Mouse (Mus musculus): Measurements from ENCODE around the gene Lpcat4. TPM values are rescaled to one million over a fixed set of nuclear protein-coding genes. Genes with fewer than 3 reads are reported as not detected.

Gene Lpcat4
- polyA plus RNA-seq, 1 experiment from 2014 or later = 11.9 TPM

DNA sequence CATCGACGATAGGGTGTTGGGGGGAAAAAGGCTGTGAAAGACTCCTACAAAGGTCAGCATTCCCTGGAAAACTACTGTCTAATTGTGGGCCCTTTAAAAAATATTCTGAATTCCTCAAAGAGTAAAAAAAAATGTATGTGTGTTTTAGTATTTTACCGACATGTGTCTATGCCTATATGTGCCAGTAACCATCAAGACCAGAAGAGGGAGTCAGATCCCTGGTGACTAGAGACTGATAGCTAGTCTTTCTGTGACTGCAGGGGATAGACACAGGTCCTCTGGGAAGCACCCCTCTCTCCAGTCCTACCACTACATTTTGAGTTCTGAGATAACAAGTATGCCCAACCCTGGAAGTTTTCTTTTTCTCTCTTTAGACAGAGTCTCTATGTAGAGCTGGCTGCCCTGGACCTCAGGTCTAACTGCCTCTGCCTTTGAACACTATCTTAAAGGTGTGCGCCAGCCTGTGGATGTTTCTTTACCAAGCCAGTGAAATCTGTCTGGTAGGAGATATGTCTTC, 23.6 kb downstream of the Lpcat4 start:
- H3K9me3 ChIP-seq = no peaks in the 10 kb centered on the region
- no peaks in the 10 kb centered on the region for H3K27me3 ChIP-seq
- no peak for ATAC-seq (ENCODE audit: low FRiP score, low read depth)
- H3K9ac ChIP-seq (replicated peaks) = peak overlapping the region; percentile 65; the same call in 1 of the 2 replicates
- H3K4me1 ChIP-seq = peaks cover 25% of the 10 kb centered on the region
- WGBS = 37% methylated on average over 4 of the region's 4 CpGs
- no peaks in the 10 kb centered on the region for H3K36me3 ChIP-seq
- H3K4me3 ChIP-seq = peak overlapping the region; percentile 56
- H3K4me2 ChIP-seq (replicated peaks) = peak overlapping the region; percentile 57
- no peak overlapping the region for H3K27ac ChIP-seq (replicated peaks)

DNA sequence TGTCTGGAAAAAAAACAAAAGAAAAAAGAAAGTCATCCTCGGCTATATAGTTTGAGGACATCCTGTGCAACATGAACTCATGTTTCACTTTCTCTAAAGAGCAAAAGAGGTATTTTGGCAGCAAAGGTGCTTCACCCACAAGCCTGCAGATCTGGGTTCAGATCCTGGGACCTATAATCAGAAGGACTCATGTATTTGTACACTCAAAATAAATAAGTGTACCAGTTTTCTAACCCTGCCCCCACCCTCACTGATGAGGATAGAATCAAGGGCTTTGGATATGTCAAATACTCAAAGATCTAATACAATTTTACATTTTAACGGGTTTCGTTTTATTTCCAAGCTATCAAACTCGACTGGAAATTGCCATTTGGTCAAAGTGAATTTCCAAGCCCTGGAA, 25.1 kb downstream of the Lpcat4 start:
- no peaks in the 10 kb centered on the region for H3K27me3 ChIP-seq
- no peaks in the 10 kb centered on the region for H3K36me3 ChIP-seq
- H3K4me2 ChIP-seq (replicated peaks) = no peak overlapping the region
- H3K4me1 ChIP-seq = peaks cover 31% of the 10 kb centered on the region
- no peak for ATAC-seq (ENCODE audit: low FRiP score, low read depth)
- H3K4me3 ChIP-seq = no peak overlapping the region
- no peak overlapping the region for H3K27ac ChIP-seq (replicated peaks)
- H3K9me3 ChIP-seq = no peaks in the 10 kb centered on the region
- WGBS = 85% methylated on average over 4 of the region's 4 CpGs
- no peak overlapping the region for H3K9ac ChIP-seq (replicated peaks)

DNA sequence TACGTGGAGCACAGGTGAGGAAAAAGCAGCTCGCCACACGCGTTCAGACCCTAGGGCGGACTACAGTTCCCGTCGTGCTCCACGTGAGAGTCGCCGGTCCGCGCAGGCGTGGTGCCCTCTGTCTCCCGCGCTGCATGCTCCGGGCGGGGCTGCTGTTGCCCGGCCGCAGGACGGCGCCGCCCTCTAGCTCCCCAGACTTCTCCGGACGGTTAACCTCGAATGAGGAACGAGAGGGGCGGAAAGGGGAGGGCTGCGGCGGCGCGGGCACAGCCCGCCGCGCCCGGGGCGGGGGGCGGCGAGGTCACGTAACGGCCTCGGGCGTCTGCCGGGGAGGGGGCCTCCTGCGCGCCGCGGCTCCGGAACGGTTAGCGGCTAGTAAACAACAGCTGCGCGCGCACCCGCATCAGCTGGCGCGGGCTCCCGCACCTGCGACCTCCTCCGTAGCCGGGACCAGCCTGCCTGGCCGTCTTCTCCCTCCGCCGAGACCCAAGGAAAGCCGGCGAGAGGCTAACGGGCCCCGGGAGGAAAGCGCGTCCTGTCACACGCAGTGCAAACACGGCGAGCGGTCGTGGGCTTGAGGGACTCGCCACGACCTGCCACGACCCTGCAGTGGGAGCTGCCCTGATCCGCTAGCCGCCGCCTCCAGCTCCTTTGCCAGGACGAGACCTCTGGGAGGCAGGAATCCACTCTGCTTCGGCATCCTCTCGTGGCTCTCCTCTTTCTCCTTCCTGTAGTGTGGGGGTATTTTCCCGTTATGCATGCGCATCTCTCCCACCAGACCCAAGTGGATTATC, 26.4 kb downstream of the Lpcat4 start, which contains the start of gene Slc12a6:
Slc12a6 (plus strand) TSS at position 378 of the 794 bp plus-strand sequence.
- H3K36me3 ChIP-seq = no peaks in the 10 kb centered on the region
- peak; percentile 96 for ATAC-seq (ENCODE audit: low FRiP score, low read depth)
- peak within 1 kb of the TSS; percentile 95 for H3K27ac ChIP-seq (replicated peaks)
- peak within 1 kb of the TSS; percentile 92 for H3K4me2 ChIP-seq (replicated peaks)
- WGBS = under 1% methylated on average over 75 of the region's 85 CpGs
- H3K4me1 ChIP-seq = peaks cover 35% of the 10 kb centered on the region
- H3K27me3 ChIP-seq = no peaks in the 10 kb centered on the region
- H3K9me3 ChIP-seq = no peaks in the 10 kb centered on the region
- H3K4me3 ChIP-seq = peak within 1 kb of the TSS; percentile 79
- peak within 1 kb of the TSS; percentile 85 for H3K9ac ChIP-seq (replicated peaks)

DNA sequence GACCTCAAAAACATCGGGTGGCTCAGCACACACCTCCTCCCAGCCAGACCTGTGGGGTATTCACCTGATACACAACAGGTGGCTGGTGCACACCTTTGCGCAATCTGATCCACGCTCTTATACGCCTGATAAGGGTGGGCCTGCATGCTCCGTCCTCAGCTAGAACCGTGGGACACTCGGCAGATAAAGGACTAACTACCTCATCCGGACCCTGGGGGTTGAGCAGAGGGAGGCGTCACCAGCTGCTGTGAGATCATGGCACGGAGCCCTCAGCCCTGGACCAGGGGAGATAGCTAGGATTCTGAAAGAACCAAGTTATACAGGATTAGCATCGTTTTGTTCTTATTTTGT, 26.9 kb downstream of the Lpcat4 start, which contains the start of gene Gm21985:
Gm21985 (plus strand) TSS at position 73 of the 351 bp plus-strand sequence.
- H3K9ac ChIP-seq (replicated peaks) = peak within 1 kb of the TSS; percentile 85
- peak within 1 kb of the TSS; percentile 79 for H3K4me3 ChIP-seq
- peak; percentile 24 for ATAC-seq (ENCODE audit: low FRiP score, low read depth)
- H3K27ac ChIP-seq (replicated peaks) = peak within 1 kb of the TSS; percentile 95
- H3K4me2 ChIP-seq (replicated peaks) = peak within 1 kb of the TSS; percentile 92
- peaks cover 35% of the 10 kb centered on the region for H3K4me1 ChIP-seq
- no peaks in the 10 kb centered on the region for H3K27me3 ChIP-seq
- no peaks in the 10 kb centered on the region for H3K36me3 ChIP-seq
- WGBS = 2% methylated on average over 11 of the region's 11 CpGs
- no peaks in the 10 kb centered on the region for H3K9me3 ChIP-seq

DNA sequence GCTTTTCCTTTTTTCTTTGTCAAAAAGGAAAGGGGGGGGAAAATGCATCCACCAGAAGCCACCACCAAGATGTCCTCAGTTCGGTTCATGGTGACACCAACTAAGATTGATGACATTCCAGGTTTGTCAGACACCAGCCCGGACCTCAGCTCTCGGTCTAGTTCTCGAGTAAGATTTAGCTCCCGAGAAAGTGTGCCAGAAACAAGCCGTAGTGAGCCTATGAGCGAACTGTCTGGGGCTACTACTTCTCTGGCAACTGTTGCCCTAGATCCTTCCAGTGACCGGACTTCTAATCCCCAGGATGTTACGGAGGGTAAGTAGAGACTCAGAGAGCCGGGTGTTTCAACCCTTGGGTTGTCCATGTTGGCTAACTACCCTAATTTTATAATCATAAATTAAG, 27.5 kb downstream of the Lpcat4 start:
- Histone ChIP-seq H3K4me1 (peaks cover 35% of the 10 kb centered on the region), H3K27me3 (no peaks in the 10 kb centered on the region), H3K9me3 (no peaks in the 10 kb centered on the region), H3K27ac (replicated peaks) (no peak overlapping the region), H3K36me3 (no peaks in the 10 kb centered on the region), H3K9ac (replicated peaks) (peak overlapping the region; percentile 85; the same call in 1 of the 2 replicates), H3K4me3 (peak overlapping the region; percentile 79), H3K4me2 (replicated peaks) (peak overlapping the region; percentile 92)
- 62% methylated on average over 10 of the region's 10 CpGs for WGBS
- ATAC-seq (ENCODE audit: low FRiP score, low read depth) = no peak

DNA sequence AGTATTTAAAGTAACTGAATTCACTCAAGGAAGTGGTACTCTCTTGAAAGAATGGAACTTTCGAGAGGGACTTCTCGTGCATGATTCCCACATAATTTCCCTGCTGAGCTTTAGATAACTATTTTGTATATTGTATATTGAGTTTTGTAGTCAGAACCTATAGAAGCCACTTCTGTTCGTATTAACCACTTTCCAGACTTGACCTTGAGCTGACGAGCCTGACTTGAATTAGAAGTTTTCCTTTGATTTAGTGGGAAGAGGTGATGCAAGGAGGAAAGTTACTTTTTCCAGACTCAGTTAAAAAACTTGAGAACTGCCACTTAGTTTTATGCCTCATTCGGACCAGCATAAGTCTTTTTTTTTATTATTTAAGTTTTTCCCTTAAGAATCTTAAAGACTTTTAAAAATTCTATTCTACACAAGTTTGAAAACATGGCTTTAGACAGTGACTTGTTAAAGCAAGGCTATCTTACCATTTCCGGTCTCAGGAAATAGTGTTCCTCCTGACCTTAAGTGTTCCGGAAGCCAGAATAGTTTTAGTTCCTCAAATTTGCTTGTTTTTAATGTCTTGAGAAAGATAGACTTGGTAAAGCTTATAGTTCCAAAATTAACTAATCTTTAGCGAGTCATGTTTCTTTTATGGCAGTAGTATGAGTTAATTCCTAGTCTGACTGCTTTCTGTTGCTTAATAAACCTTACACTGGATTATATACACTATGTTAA, 28.4 kb downstream of the Lpcat4 start:
- no peak for ATAC-seq (ENCODE audit: low FRiP score, low read depth)
- H3K27ac ChIP-seq (replicated peaks) = no peak overlapping the region
- no peak overlapping the region for H3K4me3 ChIP-seq
- 85% methylated on average over 8 of the region's 8 CpGs for WGBS
- H3K4me1 ChIP-seq = peaks cover 33% of the 10 kb centered on the region
- H3K36me3 ChIP-seq = no peaks in the 10 kb centered on the region
- no peak overlapping the region for H3K9ac ChIP-seq (replicated peaks)
- H3K27me3 ChIP-seq = no peaks in the 10 kb centered on the region
- H3K9me3 ChIP-seq = no peaks in the 10 kb centered on the region
- peak overlapping the region; percentile 92 for H3K4me2 ChIP-seq (replicated peaks)

DNA sequence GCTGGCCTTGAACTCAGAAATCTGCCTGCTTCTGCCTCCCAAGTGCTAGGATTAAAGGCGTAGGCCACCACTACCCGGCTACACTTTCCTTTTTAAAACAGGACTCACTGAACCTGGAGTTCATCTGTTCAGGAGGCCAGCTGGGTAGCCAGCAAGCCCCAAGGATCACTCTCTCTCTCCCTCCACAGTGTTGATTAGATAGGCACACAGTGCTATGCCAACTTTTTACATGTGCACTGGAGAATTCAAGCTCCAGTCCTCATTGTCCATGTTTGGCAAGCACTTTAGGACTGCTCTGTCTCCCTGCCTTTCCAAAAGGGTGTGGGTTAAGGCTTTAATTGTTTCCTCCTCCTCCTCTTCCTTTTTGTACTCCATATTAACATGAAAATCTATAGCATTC, 30.7 kb downstream of the Lpcat4 start:
- peaks cover 25% of the 10 kb centered on the region for H3K4me1 ChIP-seq
- 93% methylated on average over 2 of the region's 2 CpGs for WGBS
- H3K36me3 ChIP-seq = no peaks in the 10 kb centered on the region
- H3K9me3 ChIP-seq = no peaks in the 10 kb centered on the region
- no peaks in the 10 kb centered on the region for H3K27me3 ChIP-seq
- no peak for ATAC-seq (ENCODE audit: low FRiP score, low read depth)
- no peak overlapping the region for H3K4me3 ChIP-seq
- no peak overlapping the region for H3K27ac ChIP-seq (replicated peaks)
- H3K4me2 ChIP-seq (replicated peaks) = no peak overlapping the region
- H3K9ac ChIP-seq (replicated peaks) = no peak overlapping the region

DNA sequence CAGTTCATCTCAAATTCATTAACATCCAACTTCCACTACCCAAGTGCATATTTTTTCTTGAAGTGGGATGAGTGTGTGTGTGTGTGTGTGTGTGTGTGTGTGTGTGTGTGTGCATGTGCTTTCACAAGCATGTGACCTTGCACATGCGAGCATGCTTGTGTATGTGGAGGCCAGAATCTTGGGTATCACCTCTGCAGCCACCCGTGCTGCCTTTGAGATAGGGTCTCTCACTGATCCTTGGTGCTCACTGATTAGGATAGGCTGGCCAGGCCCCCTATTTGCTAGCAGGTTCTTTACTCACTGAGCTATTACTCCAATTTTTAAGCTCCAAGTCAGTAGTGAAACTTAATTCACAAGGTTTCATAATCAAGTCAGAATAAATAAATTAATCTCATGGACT, 33.6 kb downstream of the Lpcat4 start:
- no peak for ATAC-seq (ENCODE audit: low FRiP score, low read depth)
- no peaks in the 10 kb centered on the region for H3K36me3 ChIP-seq
- WGBS = 92% methylated on average over 2 of the region's 2 CpGs

DNA sequence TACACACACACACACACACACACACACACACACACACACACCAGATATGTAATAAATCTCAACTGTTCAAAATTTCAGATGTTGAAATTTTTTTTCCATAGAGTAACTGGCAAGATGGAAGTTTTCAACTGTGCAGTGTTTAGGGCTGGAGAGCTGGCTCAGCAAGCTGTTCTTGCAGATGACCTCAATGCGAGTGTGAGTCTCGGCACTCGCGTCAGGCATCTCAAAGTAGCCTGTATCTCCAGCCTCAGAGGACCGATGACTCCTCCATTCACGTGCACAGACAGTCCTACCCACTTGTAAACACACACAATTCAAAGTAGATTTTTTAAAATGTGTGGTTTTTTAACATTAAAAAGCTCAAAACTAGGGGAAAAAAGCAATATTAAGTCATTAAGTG, 34.2 kb downstream of the Lpcat4 start:
- 94% methylated on average over 6 of the region's 6 CpGs for WGBS
- ATAC-seq (ENCODE audit: low FRiP score, low read depth) = no peak
- Histone ChIP-seq H3K9ac (replicated peaks) (no peak overlapping the region), H3K9me3 (no peaks in the 10 kb centered on the region), H3K36me3 (no peaks in the 10 kb centered on the region), H3K27ac (replicated peaks) (no peak overlapping the region), H3K4me2 (replicated peaks) (no peak overlapping the region), H3K4me3 (no peak overlapping the region), H3K4me1 (peaks cover 7% of the 10 kb centered on the region), H3K27me3 (no peaks in the 10 kb centered on the region)

More for the DNA sequence above, 33.6 kb downstream of the Lpcat4 start:
- Histone ChIP-seq H3K27me3 (no peaks in the 10 kb centered on the region), H3K9me3 (no peaks in the 10 kb centered on the region), H3K9ac (replicated peaks) (no peak overlapping the region), H3K4me3 (no peak overlapping the region), H3K27ac (replicated peaks) (no peak overlapping the region), H3K4me1 (peaks cover 10% of the 10 kb centered on the region), H3K4me2 (replicated peaks) (no peak overlapping the region)

DNA sequence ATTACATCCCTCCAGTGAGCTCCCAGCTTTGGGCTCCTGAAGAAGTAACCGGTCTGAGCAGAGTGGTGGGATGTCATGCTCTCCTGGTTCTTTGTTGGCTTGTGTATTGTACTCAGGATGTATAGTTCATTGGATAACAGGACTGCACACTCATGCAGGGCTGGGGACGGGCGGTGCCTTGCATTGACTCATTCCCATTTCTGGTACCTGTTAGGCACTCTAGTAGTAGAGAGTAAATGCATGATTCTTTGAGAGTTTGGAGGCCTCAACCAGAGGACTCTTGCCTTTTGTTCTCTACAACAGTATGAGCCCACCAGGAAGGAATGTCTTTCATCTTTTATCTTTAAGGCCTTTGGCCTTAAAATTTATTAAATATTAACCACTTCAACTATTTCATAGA, 37.6 kb downstream of the Lpcat4 start:
- Histone ChIP-seq H3K9ac (replicated peaks) (no peak overlapping the region), H3K27me3 (no peaks in the 10 kb centered on the region), H3K9me3 (no peaks in the 10 kb centered on the region), H3K4me1 (no peaks in the 10 kb centered on the region), H3K27ac (replicated peaks) (no peak overlapping the region), H3K4me3 (no peak overlapping the region), H3K36me3 (no peaks in the 10 kb centered on the region), H3K4me2 (replicated peaks) (no peak overlapping the region)
- 90% methylated on average over 3 of the region's 3 CpGs for WGBS
- no peak for ATAC-seq (ENCODE audit: low FRiP score, low read depth)

DNA sequence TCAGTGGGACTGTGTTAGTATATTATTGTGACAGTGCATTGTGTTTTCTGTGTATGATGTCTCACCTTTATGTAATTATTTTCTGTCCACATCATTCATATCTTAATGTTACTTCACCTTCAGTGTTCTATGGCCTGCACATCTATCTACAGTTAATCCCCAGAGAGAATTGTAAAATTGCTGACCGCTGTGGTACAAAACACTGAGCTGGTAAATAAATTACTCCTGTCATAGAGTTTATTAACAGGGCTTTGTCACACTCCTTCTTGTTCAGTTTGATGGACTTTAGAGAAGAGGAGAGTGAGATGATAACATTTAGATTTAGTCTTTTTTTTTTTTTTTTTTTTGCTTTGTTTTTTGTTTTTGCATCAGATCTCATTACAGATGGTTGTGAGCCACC, 43.6 kb downstream of the Lpcat4 start:
- WGBS = 93% methylated on average over 1 of the region's 1 CpGs
- Histone ChIP-seq H3K9ac (replicated peaks) (no peak overlapping the region), H3K4me1 (no peaks in the 10 kb centered on the region; the same call in 1 of the 2 replicates), H3K27ac (replicated peaks) (no peak overlapping the region), H3K27me3 (no peaks in the 10 kb centered on the region), H3K4me2 (replicated peaks) (no peak overlapping the region), H3K9me3 (no peaks in the 10 kb centered on the region), H3K4me3 (no peak overlapping the region), H3K36me3 (no peaks in the 10 kb centered on the region)
- ATAC-seq (ENCODE audit: low FRiP score, low read depth) = no peak

Measured in midbrain, embryonic 12.5 days (tissue).